Mouse (Mus musculus) heart, embryonic 15.5 days (tissue): ENCODE measurements around the gene Chst8. TPM values are rescaled to one million over a fixed set of nuclear protein-coding genes. Genes with fewer than 3 reads are reported as not detected.

Source experiments
- ATAC-seq: fragments of 200-750 bp; cut with Nextera tagmentation; replicated peaks from 2 replicates; pipeline ENCODE4 v1.8.0; 2017; ENCODE audit warnings: low read depth, moderate TSS enrichment; ENCODE audit not compliant: insufficient number of reproducible peaks, insufficient read depth, low FRiP score
- H3K27ac ChIP-seq: fragments of 300-500 bp; sonication (generic); 2 replicates; pipeline ENCODE4 v1.5.1; 2015; ENCODE audit warnings: mild to moderate bottlenecking, inconsistent platforms
- H3K27me3 ChIP-seq: fragments of 300-500 bp; sonication (generic); 2 replicates; pipeline ENCODE4 v1.6.1; 2015; ENCODE audit warnings: inconsistent platforms
- H3K36me3 ChIP-seq: fragments of 300-500 bp; sonication (generic); 2 replicates; pipeline ENCODE4 v1.6.1; 2015; ENCODE audit warnings: mild to moderate bottlenecking, inconsistent platforms
- H3K4me1 ChIP-seq: fragments of 300-500 bp; sonication (generic); replicated peaks from 2 replicates; pipeline ENCODE4 v1.6.1; 2015; ENCODE audit warnings: inconsistent platforms
- H3K4me2 ChIP-seq: fragments of 300-500 bp; sonication (generic); 2 replicates; pipeline ENCODE4 v1.6.1; 2015; ENCODE audit warnings: inconsistent platforms, mild to moderate bottlenecking, moderate library complexity
- H3K4me3 ChIP-seq: fragments of 300-500 bp; sonication (generic); 2 replicates; pipeline ENCODE4 v1.5.1; 2015; ENCODE audit warnings: mild to moderate bottlenecking, inconsistent platforms
- H3K9ac ChIP-seq: fragments of 300-500 bp; sonication (generic); 2 replicates; pipeline ENCODE4 v1.6.1; 2015; ENCODE audit warnings: mild to moderate bottlenecking, inconsistent platforms
- H3K9me3 ChIP-seq: fragments of 300-500 bp; sonication (generic); replicated peaks from 2 replicates; pipeline ENCODE4 v1.6.1; 2016; ENCODE audit warnings: inconsistent platforms
- WGBS: fragments of 180-500 bp; shearing (Covaris S2); methylation state at CpG from one replicate; pipeline ENCODE4 v1.1.7; 2015; ENCODE audit warnings: mixed read lengths; 5-methylcytosine and 5-hydroxymethylcytosine counted together
- polyA plus RNA-seq: library from polyadenylated mRNA; unstranded; fragments of >200 nt; fragmentation: Nextera tagmentation; extraction: Ambion mirVana; gene quantifications from 2 replicates; pipeline ENCODE4 v1.2.1, GENCODE M21; 2015

Chst8 gene
- polyA plus RNA-seq, 1 experiment from 2014 or later = 0.44 TPM

DNA sequence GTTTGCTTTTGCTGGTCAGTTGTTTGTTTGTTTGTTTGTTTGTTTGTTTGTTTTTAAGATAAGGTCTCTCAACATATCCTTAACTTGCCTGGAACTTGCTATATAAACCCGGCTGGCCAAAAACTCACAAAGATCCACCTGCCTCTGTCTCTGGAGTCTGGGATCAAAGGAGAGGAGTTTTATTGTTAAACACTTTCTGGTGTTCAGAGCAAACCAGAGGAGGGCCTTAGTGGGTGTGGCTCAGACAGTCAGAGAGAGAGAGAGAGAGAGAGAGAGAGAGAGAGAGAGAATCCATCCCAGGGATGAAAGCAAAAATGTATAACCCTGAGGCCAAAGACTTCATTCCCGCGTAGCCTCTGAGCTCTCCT lies 13.1 kb downstream of the Chst8 start:
- Histone ChIP-seq H3K9me3 (no peaks in the 10 kb centered on the region), H3K4me2 (no peak overlapping the region), H3K4me3 (no peak overlapping the region), H3K27me3 (peaks cover 15% of the 10 kb centered on the region; the same call in 1 of the 2 replicates), H3K4me1 (peaks cover 17% of the 10 kb centered on the region), H3K27ac (no peak overlapping the region), H3K9ac (no peak overlapping the region), H3K36me3 (no peaks in the 10 kb centered on the region)
- ATAC-seq = no peak
- 25% methylated on average over 3 of the region's 3 CpGs for WGBS

DNA sequence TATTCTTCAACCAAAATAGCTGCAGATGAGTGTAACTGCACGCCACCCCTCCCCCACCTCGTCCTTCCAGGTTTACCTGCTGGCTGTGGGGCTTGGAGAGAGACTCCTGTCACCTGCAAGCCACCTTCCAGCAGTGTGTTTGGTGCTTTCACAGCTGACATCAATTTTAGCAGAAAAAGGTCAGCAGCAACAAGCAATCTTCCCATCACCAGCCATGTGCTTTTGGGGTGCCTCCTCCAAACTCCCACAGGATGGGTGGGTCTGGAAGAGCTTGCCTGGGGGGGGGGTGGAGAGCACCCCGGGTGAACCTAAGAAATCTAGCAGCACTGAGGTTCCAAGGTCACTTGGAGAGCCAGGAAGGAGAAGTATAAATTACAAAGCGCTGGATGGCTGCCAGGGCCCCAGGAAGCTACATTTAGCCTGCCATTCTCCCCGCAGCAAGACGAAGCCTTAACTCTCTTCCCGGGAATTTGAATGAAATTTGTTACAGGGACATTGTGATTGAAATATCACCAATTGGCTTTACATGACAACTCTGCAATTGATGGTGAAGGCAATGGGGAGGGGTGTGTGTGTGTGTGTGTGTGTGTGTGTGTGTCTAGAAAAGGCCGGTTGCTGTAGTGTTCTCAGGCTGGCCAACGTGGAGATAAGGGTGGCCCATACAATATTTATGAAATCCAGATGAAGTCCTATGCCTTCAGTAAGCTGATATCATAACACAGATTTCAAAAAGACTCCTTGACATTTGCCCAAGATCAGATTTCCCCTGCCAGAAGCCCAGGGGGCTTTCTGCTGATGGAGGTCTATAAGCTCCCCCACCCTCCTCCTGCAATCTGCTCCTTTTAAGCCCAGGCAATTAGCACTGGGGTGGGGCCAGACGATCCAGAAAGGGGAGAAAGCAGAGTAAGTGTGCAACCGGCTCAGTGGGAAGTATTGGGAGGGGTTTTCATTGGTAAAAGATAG lies 13.8 kb downstream of the Chst8 start:
- H3K4me1 ChIP-seq = peaks cover 17% of the 10 kb centered on the region
- ATAC-seq = no peak; the same call in 1 of the 2 replicates
- H3K9me3 ChIP-seq = no peaks in the 10 kb centered on the region
- WGBS = 9% methylated on average over 11 of the region's 11 CpGs
- H3K27me3 ChIP-seq = peaks cover 21% of the 10 kb centered on the region; the same call in 1 of the 2 replicates
- H3K36me3 ChIP-seq = no peaks in the 10 kb centered on the region
- 0 out of 2 replicates have a peak overlapping the region, but pooled peaks have one; percentile 31 for H3K27ac ChIP-seq
- peak overlapping the region; percentile 51 for H3K4me2 ChIP-seq
- H3K9ac ChIP-seq = no peak overlapping the region
- H3K4me3 ChIP-seq = no peak overlapping the region

DNA sequence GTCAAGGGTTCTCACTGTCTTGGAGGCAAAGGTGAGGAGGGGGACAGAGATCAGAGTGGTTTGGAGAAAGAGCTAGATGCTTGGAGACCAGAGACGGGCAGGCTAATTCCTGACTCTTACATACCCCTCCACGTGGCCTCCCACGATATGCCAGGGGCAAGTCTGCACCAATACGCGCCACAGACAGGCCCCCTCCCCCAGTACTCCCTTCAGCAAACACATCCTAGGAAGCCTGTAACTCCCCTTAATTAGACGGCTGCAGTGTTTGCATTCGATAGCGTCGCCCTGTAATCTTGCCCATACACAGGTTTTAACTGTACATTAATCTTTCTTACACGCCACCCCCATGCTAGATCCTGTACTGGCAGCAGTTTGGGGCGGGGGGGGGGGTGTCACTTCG lies 14.5 kb downstream of the Chst8 start:
- 11% methylated on average over 12 of the region's 12 CpGs for WGBS

DNA sequence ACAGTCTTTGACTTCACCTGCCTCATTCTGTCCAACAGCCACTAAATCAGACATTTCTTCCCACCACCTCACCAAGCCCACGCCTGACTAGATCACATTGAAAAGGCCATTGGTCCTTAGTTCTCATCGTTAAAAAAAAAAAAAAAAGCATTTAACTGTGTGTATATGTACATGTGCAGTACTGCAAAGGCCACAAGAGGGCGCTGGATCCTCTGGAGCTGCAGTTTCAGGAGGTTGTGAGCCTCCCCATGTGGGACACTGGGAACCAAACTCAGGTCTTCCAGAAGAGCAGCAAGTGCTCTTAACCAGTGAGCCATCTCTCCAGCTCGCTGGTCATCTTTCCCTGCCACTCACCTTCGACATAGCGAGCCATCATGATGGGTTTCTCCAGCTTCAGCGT lies 22.1 kb downstream of the Chst8 start:
- 73% methylated on average over 7 of the region's 7 CpGs for WGBS
- Histone ChIP-seq H3K27me3 (0 out of 2 replicates have a peak, but pooled peaks cover 9% of the 10 kb centered on the region), H3K4me3 (no peak overlapping the region), H3K36me3 (no peaks in the 10 kb centered on the region), H3K9me3 (no peaks in the 10 kb centered on the region), H3K4me1 (no peaks in the 10 kb centered on the region), H3K9ac (no peak overlapping the region), H3K27ac (no peak overlapping the region), H3K4me2 (no peak overlapping the region)
- no peak for ATAC-seq

More for the DNA sequence above, 14.5 kb downstream of the Chst8 start:
- H3K36me3 ChIP-seq = no peaks in the 10 kb centered on the region
- peaks cover 17% of the 10 kb centered on the region for H3K4me1 ChIP-seq
- peak overlapping the region; percentile 51 for H3K4me2 ChIP-seq
- H3K9ac ChIP-seq = no peak overlapping the region
- H3K27me3 ChIP-seq = peaks cover 21% of the 10 kb centered on the region; the same call in 1 of the 2 replicates
- no peak overlapping the region for H3K27ac ChIP-seq
- no peaks in the 10 kb centered on the region for H3K9me3 ChIP-seq
- no peak for ATAC-seq
- H3K4me3 ChIP-seq = no peak overlapping the region

DNA sequence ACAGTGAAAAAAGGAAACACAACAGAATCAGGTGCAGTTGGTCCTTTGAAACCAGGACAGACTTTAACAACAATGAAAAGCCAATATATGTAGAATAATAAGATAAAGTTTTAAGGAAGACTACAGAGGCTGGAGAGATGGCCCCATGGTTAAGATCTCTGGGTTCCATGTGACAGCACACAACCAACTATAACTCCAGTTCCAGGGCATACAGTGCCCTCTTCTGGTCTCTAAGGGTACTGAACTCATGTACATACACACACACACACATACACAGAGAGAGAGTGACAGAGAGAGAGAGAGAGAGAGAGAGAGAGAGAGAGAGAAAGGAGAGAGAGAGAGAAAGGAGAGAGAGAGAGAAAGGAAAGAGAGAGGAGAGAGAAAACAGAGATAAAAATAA lies 25.3 kb downstream of the Chst8 start:
- Histone ChIP-seq H3K36me3 (no peaks in the 10 kb centered on the region), H3K27me3 (no peaks in the 10 kb centered on the region), H3K4me2 (no peak overlapping the region), H3K9ac (no peak overlapping the region), H3K9me3 (no peaks in the 10 kb centered on the region), H3K4me1 (no peaks in the 10 kb centered on the region), H3K27ac (no peak overlapping the region), H3K4me3 (no peak overlapping the region)
- ATAC-seq = no peak

DNA sequence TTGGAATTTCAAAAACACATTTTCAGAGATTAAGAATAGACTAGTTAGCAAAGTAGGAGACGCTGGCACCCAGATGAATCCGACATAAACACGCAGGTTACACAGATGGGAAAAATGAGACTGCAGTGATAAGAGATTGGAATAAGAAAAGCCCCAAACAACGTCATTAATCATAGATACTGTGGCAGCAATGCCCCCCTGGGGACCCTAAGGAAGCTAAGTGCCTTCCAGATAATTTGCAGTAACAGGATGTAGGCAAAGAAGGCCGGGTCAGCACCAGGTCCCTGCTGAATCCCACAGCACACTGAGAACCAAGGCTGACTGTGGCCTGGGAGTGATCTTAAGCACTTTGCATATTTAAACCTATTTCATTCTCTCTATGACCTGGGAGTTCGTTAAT lies 27.5 kb downstream of the Chst8 start:
- no peak overlapping the region for H3K4me3 ChIP-seq
- H3K27ac ChIP-seq = no peak overlapping the region
- no peak overlapping the region for H3K9ac ChIP-seq
- ATAC-seq = no peak
- H3K27me3 ChIP-seq = no peaks in the 10 kb centered on the region
- no peak overlapping the region for H3K4me2 ChIP-seq
- no peaks in the 10 kb centered on the region for H3K9me3 ChIP-seq
- no peaks in the 10 kb centered on the region for H3K36me3 ChIP-seq
- no peaks in the 10 kb centered on the region for H3K4me1 ChIP-seq
- WGBS = 37% methylated on average over 6 of the region's 6 CpGs

DNA sequence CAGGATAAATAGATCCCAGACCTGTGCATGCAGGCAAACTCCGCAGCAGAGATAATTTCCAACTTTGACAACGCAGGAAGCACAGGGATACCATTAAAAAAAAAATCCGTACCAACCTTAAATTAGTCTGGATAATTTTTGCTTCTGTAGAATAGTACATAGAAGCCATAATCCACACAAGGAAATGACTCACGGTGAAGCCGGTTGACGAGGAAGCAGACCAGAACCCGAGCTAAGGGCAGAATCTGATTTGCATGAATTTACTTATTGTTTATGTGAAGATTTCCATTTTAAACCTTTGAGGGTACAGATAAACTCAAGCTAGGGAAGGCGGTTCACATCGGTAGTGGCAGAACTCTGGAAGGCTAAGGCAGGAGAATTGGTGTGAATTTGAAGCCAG lies 28.0 kb downstream of the Chst8 start:
- no peaks in the 10 kb centered on the region for H3K36me3 ChIP-seq
- H3K4me3 ChIP-seq = no peak overlapping the region
- H3K9ac ChIP-seq = no peak overlapping the region
- ATAC-seq = no peak
- no peak overlapping the region for H3K27ac ChIP-seq
- H3K4me1 ChIP-seq = no peaks in the 10 kb centered on the region
- no peaks in the 10 kb centered on the region for H3K27me3 ChIP-seq
- no peak overlapping the region for H3K4me2 ChIP-seq
- no peaks in the 10 kb centered on the region for H3K9me3 ChIP-seq
- WGBS = 51% methylated on average over 9 of the region's 9 CpGs

DNA sequence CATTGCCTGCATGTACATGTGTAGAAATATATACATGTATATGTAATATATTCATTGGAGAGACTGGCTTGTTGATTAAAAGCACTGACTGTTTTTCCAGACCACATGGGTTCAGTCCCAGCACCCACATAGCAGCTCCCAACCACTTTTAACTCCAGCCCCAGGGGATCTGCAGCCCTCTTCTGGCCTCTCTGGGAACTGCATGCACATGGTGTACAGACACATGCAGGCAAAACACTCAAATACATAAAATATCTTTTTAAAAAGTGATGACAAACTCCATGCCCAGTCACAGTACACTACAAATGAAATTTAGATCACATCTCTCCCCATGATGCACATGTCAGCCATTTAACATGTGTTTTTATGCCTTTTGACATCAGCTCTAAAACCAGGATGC lies 30.5 kb downstream of the Chst8 start:
- H3K9ac ChIP-seq = no peak overlapping the region
- ATAC-seq = no peak
- H3K27me3 ChIP-seq = peaks cover 10% of the 10 kb centered on the region; the same call in 1 of the 2 replicates
- H3K9me3 ChIP-seq = no peaks in the 10 kb centered on the region
- H3K27ac ChIP-seq = no peak overlapping the region
- no peaks in the 10 kb centered on the region for H3K4me1 ChIP-seq
- no peak overlapping the region for H3K4me3 ChIP-seq
- H3K36me3 ChIP-seq = no peaks in the 10 kb centered on the region
- no peak overlapping the region for H3K4me2 ChIP-seq

DNA sequence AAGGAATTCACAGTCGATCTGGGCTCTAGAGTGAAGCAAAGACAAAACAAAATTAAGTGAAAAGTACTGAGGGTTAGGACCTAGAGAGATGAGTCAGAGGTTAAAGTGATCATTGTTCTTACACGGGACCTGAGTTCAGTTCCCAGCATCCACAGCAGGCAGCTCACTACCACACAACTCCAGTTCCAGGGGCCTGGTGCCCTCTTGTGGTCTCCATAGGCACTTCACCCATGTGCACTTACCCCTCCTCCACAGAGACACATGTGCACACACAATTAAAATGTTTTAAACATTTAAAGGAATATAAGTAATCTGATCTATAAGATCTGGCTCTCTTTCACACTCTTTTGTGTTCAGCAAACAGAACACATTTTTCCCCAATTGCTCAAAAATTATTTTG lies 31.3 kb downstream of the Chst8 start:
- H3K36me3 ChIP-seq = no peaks in the 10 kb centered on the region
- H3K27me3 ChIP-seq = peaks cover 10% of the 10 kb centered on the region; the same call in 1 of the 2 replicates
- H3K4me3 ChIP-seq = no peak overlapping the region
- H3K9me3 ChIP-seq = no peaks in the 10 kb centered on the region
- no peak overlapping the region for H3K4me2 ChIP-seq
- no peaks in the 10 kb centered on the region for H3K4me1 ChIP-seq
- H3K9ac ChIP-seq = no peak overlapping the region
- no peak for ATAC-seq
- no peak overlapping the region for H3K27ac ChIP-seq
- WGBS = 92% methylated on average over 2 of the region's 2 CpGs

DNA sequence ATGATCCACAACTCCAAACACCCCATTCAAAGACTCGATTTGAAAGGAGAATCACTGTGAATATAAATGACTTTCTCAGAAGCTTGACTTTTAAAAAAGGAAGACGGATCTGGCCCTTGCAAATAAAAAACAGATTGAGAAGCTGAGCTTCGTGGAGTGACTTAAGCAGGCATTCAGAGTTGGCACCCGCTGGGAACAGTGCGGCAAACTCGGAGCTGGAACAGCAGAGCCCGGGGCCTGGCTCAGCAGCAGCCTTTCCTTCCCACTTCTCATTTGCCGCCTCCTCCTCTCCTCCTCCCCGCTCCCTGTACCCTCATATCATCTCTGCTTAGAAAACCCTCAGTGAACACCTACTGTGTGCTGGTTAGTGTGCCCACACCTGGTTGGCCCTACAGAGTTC lies 34.1 kb downstream of the Chst8 start:
- H3K27me3 ChIP-seq = peaks cover 10% of the 10 kb centered on the region; the same call in 1 of the 2 replicates
- 34% methylated on average over 9 of the region's 9 CpGs for WGBS
- H3K27ac ChIP-seq = no peak overlapping the region
- no peak for ATAC-seq
- H3K4me3 ChIP-seq = no peak overlapping the region
- no peak overlapping the region for H3K9ac ChIP-seq
- no peaks in the 10 kb centered on the region for H3K4me1 ChIP-seq
- H3K4me2 ChIP-seq = no peak overlapping the region
- no peaks in the 10 kb centered on the region for H3K36me3 ChIP-seq
- H3K9me3 ChIP-seq = no peaks in the 10 kb centered on the region

DNA sequence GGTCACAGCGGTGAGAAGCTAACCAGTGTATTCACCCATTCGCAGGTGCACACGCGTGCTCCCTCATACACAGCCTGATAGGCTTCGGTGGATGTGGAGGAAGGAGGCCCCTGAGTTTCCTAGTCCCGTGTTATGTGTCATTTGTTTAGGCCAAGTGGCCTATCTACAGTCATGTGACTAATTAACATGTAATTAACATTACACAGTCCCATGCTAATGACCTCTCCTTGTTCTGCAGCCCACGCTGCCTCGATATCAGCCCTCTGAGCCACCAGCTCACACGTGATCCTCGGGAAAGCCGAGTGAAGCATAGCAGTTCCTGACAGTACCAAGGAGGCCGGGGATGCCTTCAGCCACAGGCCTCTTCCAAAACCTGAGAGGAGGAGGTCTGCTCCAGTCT lies 36.9 kb downstream of the Chst8 start:
- Histone ChIP-seq H3K27ac (no peak overlapping the region), H3K4me3 (no peak overlapping the region), H3K4me2 (no peak overlapping the region), H3K27me3 (peaks cover 10% of the 10 kb centered on the region; the same call in 1 of the 2 replicates), H3K4me1 (no peaks in the 10 kb centered on the region), H3K36me3 (no peaks in the 10 kb centered on the region), H3K9ac (no peak overlapping the region), H3K9me3 (no peaks in the 10 kb centered on the region)
- ATAC-seq = no peak
- WGBS = 79% methylated on average over 12 of the region's 12 CpGs

DNA sequence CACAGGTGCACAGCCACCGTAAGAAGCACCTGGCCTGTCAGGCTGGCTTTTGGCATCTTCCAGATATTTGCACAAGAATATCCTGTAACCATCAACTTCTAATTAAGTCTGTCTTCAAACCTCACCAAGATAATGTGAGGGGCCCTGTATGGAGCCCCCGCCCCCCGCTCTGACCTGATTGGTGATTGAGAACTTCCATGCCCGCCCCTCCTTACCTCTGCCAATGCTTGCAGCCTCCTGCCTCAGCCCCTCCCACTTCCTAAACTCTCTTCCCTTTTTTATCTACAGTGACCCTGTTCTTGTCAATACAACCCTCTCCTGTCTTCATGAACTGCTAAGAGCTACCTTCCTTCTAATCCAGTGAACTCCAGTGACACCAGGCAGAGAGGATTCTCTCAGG lies 37.6 kb downstream of the Chst8 start:
- H3K4me1 ChIP-seq = no peaks in the 10 kb centered on the region
- no peak overlapping the region for H3K27ac ChIP-seq
- H3K9me3 ChIP-seq = no peaks in the 10 kb centered on the region
- peaks cover 10% of the 10 kb centered on the region; the same call in 1 of the 2 replicates for H3K27me3 ChIP-seq
- no peak overlapping the region for H3K4me2 ChIP-seq
- no peak overlapping the region for H3K9ac ChIP-seq
- 68% methylated on average over 4 of the region's 4 CpGs for WGBS
- no peak overlapping the region for H3K4me3 ChIP-seq
- ATAC-seq = no peak
- H3K36me3 ChIP-seq = no peaks in the 10 kb centered on the region
